Mouse (Mus musculus) 3134 (cell line): Measurements from ENCODE around the gene Tagap1.
"Not testable (repeated sequence)": the region's sequence is repeated elsewhere in the genome, so short reads cannot be mapped to it uniquely, and the experiment has no call there.

Experiments used
- DNase-seq: peaks from one replicate; pipeline ENCODE4 v3.0.0-alpha.2; 2011; ENCODE audit warnings: low spot score; ENCODE audit not compliant: insufficient read length; ENCODE audit errors: extremely low read depth

Tagap1 gene

DNA sequence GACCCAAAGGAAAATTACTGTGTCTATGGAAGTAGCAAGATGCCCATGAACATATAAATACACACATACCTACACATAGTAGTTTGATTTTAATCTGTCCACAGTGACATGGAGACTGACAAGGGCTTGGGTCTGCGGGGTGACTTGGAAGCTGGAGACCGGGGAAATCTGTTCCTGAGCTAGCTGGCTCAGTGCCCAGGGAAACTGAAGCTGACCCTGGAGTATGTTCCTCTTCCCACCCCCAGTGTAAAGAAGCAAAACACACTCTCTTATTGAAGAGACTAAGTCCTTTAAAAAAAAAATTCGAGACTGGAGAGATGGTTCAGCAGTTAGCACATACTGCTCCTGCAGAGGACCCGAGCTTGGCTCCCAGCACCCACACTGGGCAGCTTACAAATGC is 2.0 kb upstream of the Tagap1 start:
- DNase-seq: not testable (repeated sequence)

DNA sequence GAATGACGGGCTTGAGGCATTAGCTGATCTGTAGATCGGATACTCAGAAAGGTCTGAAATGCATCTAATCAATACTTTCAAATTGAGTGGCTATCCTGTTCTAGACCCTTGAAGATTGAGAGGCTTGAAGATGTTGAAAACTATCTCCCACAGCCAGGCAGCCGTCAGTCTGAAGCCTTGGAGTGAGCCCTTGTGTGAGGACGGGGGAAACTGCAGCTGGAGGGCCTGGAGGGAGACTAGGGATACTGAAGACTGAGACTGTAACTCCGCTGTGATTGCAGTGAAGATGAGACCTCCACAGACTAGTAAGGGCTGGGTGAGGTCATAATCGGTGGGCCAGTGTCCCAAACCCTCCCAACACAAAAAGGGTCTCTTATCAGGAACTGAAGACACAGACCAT is 1.4 kb upstream of the Tagap1 start:
- not testable (repeated sequence) for DNase-seq

- peak; percentile 62 for DNase-seq
Measured at GRCm38 (mm10) chr17:6961181-6962000, 435 bp upstream of the Tagap1 start.

GRCm38 (mm10) chr17:6960349-6960748 is 607 bp downstream of the Tagap1 start:
- not testable (repeated sequence) for DNase-seq

DNA sequence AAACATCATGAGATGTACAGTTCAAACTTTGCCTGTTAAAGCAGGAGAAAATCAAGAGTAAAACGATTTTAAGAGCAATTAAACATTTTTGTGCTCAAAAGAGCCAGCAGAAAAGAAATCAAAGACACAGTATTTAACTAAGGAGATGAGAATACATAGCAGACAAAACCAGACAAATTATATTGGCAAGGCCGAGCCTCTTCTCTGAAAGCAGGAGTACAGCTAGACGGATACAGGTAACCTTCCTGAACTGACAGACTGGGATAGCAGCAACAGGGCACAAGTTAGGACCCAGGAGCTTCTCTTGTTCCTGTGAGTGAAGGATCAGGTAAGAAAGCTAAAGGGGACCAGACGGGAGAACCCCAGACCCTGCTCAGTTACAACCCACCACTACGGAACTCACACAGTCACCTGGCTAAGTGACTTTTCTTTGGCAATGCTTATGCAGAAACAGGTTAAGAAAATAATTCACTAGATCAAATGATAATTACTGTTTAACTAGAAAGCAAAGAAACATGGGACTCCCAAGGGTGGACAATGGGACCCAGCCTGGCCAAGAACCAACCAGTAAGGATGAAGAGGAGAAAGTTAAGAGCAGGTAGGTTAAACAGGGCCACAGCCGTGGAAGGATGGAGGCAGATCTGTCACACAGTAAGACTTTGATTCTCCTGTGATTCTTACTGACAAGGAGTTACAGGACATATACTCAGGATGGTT is 1.3 kb downstream of the Tagap1 start:
- not testable (repeated sequence) for DNase-seq

- not testable (repeated sequence) for DNase-seq
Measured at GRCm38 (mm10) chr17:6958881-6959280, 2.1 kb downstream of the Tagap1 start.

GRCm38 (mm10) chr17:6948769-6949228 is 12.2 kb downstream of the Tagap1 start:
- not testable (repeated sequence) for DNase-seq

DNA sequence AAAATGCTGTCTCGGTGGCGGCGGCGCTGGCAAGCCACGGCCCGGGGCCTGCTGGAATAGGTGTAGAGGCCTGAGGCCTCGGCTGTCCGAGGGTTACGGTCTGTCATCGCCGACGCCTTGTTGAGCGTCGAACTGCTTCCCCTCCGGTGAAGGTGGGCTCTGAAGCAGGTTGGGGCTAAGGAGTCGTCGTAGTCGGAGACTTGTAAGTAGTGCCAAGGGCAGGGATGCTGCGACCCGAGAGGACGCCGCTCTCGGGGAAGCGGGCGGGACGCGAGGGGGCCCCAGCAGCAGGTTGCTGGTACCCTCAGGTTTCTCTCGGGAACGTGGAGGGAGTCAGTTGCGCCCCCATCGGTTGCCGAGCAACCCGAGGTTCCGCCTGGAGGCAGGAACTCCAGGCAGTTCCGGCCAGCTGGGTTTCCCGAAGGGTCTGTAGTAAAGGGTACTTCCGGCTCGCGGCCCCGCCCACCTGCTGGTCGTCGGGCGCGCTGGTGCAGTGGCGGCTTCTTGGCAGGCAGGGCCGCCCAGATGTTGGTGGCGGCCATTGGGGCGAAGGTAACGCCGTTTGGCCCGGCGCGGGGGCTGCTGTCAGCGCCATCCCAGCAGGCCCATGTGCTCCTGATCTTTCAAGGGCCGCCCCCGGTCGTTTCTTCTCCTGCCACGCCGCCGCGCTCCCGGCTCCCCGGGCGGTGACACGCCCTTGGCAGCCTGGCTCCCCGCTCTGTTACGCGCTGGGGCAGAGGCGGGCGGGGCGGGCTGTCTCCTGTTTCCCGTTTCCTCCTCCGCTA is 12.8 kb downstream of the Tagap1 start, which contains the start of gene Rsph3b:
Rsph3b (minus strand) TSS at position 699 of the 785 bp plus-strand sequence.
- DNase-seq: peak; percentile 91

GRCm38 (mm10) chr17:6947637-6947983 is 13.3 kb downstream of the Tagap1 start:
- DNase-seq: not testable (repeated sequence)

DNA sequence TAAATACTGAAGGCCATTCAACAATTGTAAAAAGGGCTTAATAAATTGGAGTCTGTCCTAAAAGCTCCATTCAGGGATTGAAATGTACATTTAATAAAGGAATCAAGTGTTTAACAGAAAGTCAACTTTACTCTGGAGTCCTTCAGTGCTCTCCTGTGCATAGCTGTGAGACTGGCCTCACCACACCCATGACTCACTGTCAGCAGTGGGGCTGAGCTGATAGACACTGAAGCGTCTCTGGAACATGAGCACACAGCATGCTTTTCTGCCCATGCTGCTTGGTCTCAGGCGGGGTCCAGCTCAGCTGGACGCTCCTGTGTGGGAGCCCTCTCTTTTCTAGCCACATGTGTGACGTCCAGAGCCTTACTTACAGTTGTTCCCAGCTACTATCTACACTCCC is 18.4 kb downstream of the Tagap1 start:
- DNase-seq: not testable (repeated sequence)

GRCm38 (mm10) chr17:6931625-6932024 is 29.3 kb downstream of the Tagap1 start:
- DNase-seq: not testable (repeated sequence)

DNA sequence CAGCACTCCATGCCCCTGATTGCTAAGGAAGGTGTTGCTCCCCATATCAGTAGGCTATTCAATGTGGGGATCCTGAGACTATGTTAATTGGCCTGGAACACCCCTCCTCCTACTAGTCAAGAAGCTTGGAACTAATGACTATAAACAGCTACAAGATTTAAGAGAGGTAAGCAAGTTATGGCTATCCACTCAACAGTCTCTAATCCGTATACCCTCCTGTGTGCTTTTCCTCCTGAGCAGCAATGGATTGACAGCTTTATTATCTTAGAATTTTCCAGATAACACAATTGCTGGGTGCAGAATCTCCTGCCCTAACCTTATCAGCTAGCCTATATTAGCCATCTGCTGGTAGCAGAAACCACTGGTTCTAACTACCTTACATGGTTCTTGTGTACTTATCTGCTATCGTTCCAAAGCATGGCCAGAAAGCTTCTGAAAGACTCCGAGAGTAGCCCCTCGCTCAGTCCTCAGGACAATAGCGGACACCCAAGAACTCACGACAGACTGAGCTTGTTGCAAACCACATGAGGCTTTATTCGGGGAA is 40.5 kb downstream of the Tagap1 start:
- not testable (repeated sequence) for DNase-seq

DNA sequence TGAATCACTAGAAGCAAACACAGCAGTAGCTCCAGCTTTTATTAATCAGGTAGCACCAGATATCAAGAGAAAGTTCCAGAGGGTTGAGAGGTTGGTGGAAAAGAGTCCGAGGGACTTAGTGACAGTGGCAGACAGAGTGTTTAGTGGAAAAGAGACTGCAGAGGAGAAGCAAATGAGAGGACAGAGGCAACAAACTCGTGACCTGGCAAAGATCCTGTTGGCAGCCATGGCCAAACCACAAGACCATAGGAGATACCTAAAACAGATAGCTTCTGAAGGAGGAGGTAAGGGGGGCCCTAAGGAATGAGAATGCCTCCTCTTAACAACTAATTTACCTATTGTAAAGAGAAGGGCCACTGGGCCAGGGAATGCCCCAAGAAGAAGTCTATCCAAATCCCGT is 41.6 kb downstream of the Tagap1 start:
- DNase-seq: not testable (repeated sequence)

GRCm38 (mm10) chr17:6915282-6915681 is 45.7 kb downstream of the Tagap1 start:
- DNase-seq: not testable (repeated sequence)

DNA sequence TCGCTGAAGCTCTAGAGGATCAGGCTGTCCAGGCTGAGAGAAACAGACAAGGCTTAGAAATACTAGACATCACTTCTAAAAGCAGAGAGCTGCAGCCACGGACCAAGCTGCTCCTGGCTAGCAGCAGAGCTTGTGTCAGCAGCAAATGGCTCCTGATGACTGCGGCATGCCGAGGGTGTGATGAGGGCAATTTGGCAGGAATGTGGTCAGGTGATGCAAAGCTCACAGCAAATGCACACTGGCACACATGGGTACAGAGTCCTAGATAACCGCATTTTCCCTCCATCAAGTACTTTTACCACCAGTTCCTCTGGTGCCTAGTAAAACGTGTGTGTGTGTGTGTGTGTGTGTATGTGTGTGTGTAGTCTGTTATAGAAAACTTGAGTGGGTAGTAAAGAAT is 46.9 kb downstream of the Tagap1 start:
- not testable (repeated sequence) for DNase-seq
